Mouse (Mus musculus) embryo, embryonic 10.5 days (tissue): ENCODE results near the gene Yeats4.
"Not testable (repeated sequence)": the region's sequence is repeated elsewhere in the genome, so short reads cannot be mapped to it uniquely, and the experiment has no call there.

ENCODE experiments used
- DNase-seq: peaks from one replicate; pipeline ENCODE4 v3.0.0-alpha.2; 2015; ENCODE audit warnings: low spot score

The Yeats4 gene

GRCm38 (mm10) chr10:117224102-117224990 lies at the start of gene Yeats4:
Yeats4 (minus strand) TSS chr10:117224507.
- peak; percentile 96 for DNase-seq

GRCm38 (mm10) chr10:117272023-117272422 lies 47.7 kb upstream of the Yeats4 start:
- DNase-seq: peak; percentile 29

- peak; percentile 7 for DNase-seq
These were observed 35.6 kb upstream of the Yeats4 start for GRCm38 (mm10) chr10:117259870-117260269.

GRCm38 (mm10) chr10:117238603-117239002 lies 14.3 kb upstream of the Yeats4 start, which contains the start of gene 9530003J23Rik:
9530003J23Rik (minus strand) TSS chr10:117238703.
- no peak for DNase-seq

GRCm38 (mm10) chr10:117235866-117236265 lies 11.6 kb upstream of the Yeats4 start:
- DNase-seq: no peak

GRCm38 (mm10) chr10:117234825-117235224 lies 10.5 kb upstream of the Yeats4 start:
- no peak for DNase-seq

GRCm38 (mm10) chr10:117229826-117230225 lies 5.5 kb upstream of the Yeats4 start:
- DNase-seq: no peak

GRCm38 (mm10) chr10:117226002-117226401 lies 1.7 kb upstream of the Yeats4 start:
- DNase-seq: no peak

GRCm38 (mm10) chr10:117225094-117225493 lies 787 bp upstream of the Yeats4 start:
- peak; percentile 37 for DNase-seq

- no peak for DNase-seq
These were observed 577 bp downstream of the Yeats4 start for GRCm38 (mm10) chr10:117223758-117224101.

GRCm38 (mm10) chr10:117222821-117223220 lies 1.5 kb downstream of the Yeats4 start:
- DNase-seq: no peak

GRCm38 (mm10) chr10:117218351-117218750 lies 6.0 kb downstream of the Yeats4 start:
- DNase-seq: no peak

GRCm38 (mm10) chr10:117217246-117217840 lies 7.0 kb downstream of the Yeats4 start:
- no peak for DNase-seq

GRCm38 (mm10) chr10:117216793-117217192 lies 7.5 kb downstream of the Yeats4 start:
- DNase-seq: peak; percentile 57

- DNase-seq: no peak
These were observed 8.2 kb downstream of the Yeats4 start for GRCm38 (mm10) chr10:117216132-117216495.

- no peak for DNase-seq
These were observed 8.7 kb downstream of the Yeats4 start for GRCm38 (mm10) chr10:117215409-117216131.

GRCm38 (mm10) chr10:117211023-117211422 lies 13.3 kb downstream of the Yeats4 start:
- DNase-seq: no peak

- DNase-seq: peak; percentile 92
These were observed 14.8 kb downstream of the Yeats4 start for GRCm38 (mm10) chr10:117209469-117209938.

- not testable (repeated sequence) for DNase-seq
These were observed 15.5 kb downstream of the Yeats4 start for GRCm38 (mm10) chr10:117208787-117209186.

GRCm38 (mm10) chr10:117208221-117208620 lies 16.1 kb downstream of the Yeats4 start:
- DNase-seq: no peak

GRCm38 (mm10) chr10:117206070-117206469 lies 18.2 kb downstream of the Yeats4 start:
- DNase-seq: no peak

GRCm38 (mm10) chr10:117203558-117203981 lies 20.7 kb downstream of the Yeats4 start:
- peak; percentile 73 for DNase-seq
